Mouse (Mus musculus): ENCODE results near the gene Prpf40b. TPM values are rescaled to one million over a fixed set of nuclear protein-coding genes. Genes with fewer than 3 reads are reported as not detected.

Prpf40b gene
- total RNA-seq, 2 experiments from 2014 or later, result 46.0 to 50.6 TPM

- DNase-seq (ENCODE audit: low spot score in 2 of 2), result no peak
Measured at GRCm38 (mm10) chr15:99331341-99331740, 36.5 kb downstream of the Prpf40b start.

DNA sequence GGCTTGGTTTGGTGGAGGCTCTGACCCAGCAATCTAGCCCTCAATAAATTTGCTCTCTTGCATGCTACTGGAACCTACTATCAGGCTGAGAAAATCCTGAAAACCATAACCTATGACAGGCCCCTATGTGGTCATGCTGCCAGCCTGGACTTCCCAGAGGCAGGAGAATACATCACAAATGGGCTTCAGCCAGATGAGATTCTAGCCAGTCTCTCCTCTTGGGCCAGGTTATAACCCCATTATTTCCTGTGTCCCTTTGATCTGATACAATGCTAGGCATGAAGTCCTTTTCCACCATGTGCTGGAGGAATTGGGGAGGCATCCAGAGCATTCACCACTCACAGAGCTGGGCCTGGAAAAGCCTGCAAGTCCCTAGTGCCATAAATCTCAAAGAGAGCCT is 37.2 kb downstream of the Prpf40b start:
- no peak for DNase-seq (ENCODE audit: low spot score in 2 of 2)

DNA sequence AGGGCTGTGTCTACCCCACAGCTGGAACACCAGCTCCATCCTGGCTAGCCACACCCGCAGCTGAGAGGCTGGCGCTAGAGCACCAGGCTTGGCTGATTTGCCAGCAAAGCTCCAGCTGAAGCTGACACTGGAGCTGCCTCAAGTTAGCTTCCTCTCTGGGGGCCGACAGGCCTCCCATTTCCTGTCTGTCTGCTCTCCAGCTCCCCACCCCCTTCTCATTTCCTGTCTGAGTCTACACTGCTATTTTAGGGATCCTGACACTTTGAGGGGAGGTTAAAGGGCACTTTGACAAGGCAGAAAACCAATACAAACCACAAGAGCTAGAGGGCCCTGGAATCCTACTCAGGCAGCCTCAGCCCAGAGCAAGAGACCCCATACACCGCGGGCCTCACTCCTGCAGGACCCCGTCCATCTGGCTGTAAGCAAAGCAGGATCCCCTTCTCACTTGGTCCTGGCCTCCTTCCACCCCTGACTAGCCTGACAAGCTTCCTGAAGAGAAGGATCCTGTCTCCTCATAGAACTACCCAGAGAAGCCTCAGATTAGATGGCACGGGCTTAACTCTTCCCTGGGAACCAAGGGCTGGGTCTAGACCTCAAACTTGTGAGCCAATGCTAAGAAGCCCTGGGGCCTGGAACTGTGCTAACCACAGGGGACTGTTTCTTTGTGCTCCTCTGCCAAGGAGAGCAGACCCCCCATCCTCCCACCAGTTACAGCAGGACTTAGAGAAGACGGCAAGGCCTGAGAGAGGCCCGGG is 38.2 kb downstream of the Prpf40b start:
- DNase-seq (ENCODE audit: low spot score in 2 of 2), result peak in 1 of 2 experiments; percentile 46

DNA sequence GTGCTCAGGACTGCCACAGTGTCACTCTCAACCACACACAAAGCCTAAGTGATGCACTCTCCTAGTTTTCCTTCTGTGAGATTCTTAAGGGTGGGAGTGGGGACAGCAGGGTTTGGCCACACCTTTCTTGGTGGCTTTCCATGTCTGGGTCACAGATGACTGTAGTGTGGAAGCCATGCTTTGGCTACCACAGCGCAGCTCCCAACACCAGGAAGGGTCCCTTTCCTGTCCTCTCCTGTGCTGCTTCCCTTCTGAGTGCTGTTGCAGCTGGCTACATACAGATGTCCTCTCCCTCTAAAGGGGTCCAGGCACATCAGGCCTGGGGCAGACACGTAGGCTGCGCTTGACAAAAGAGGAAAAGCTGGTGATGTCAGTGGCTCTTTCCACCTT is 38.8 kb downstream of the Prpf40b start:
- DNase-seq (ENCODE audit: low spot score in 2 of 2), result no peak

GRCm38 (mm10) chr15:99334500-99334899 is 39.6 kb downstream of the Prpf40b start:
- no peak for DNase-seq (ENCODE audit: low spot score in 2 of 2)

- DNase-seq (ENCODE audit: low spot score in 2 of 2), result no peak
Measured at GRCm38 (mm10) chr15:99335801-99336320, 41.0 kb downstream of the Prpf40b start.

DNA sequence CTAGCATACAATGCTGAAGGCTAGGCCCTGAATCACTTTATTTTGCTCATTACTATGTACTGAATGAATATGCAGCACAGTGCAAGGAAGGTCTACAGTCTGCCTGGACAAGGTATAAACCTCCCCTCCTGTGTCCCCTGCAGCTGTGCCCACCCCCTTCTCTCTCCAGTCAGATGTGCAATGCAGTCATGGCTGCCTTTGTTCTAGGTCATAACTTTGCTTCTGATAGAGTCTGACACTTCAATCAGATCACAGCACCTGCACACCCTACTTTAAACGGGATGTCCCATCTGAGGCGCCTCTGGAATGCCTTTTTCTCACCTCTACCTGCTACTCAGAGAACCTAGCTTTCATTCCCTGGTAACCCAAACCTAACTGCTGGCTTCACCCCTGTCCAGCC is 44.0 kb downstream of the Prpf40b start:
- no peak for DNase-seq (ENCODE audit: low spot score in 2 of 2)

DNA sequence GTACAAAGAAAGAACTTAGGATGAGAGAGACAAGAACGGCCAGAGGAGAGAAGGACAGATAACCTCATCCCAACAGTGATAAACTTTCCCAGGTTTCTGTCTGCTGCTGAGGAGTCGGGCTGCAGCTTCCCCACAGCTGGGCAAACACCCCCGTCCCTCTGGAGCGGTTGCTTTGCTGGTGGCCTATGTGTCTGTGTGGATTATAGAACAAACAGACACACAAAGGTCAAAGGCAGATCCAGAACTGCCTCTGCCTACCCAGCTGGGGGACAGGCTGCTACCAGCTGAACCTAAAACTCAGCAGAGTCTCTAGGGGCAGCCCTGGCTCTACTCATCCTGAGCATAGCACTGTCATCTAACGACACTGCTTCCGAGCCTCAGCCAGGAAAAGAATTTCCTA is 44.8 kb downstream of the Prpf40b start:
- DNase-seq (ENCODE audit: low spot score in 2 of 2), result no peak

DNA sequence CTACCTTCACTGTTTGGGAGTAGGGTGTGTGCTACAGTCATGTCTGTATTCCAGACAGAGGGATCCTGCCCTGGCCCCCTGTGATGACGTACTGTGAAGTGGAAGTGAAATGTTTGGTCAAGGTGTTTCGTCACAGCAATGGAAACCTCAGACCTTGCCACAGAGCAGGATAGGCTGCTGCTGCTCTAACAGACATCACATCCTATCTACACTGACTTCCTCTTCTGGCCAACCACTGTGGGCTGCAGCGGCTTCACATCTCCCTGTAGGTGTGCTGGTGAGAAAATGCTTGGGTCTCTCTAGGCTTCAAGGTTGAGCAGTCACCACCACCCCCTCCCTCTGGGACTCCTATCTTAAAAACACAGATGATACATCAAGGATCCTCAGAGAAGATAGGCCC is 46.2 kb downstream of the Prpf40b start:
- DNase-seq (ENCODE audit: low spot score in 2 of 2), result no peak

DNA sequence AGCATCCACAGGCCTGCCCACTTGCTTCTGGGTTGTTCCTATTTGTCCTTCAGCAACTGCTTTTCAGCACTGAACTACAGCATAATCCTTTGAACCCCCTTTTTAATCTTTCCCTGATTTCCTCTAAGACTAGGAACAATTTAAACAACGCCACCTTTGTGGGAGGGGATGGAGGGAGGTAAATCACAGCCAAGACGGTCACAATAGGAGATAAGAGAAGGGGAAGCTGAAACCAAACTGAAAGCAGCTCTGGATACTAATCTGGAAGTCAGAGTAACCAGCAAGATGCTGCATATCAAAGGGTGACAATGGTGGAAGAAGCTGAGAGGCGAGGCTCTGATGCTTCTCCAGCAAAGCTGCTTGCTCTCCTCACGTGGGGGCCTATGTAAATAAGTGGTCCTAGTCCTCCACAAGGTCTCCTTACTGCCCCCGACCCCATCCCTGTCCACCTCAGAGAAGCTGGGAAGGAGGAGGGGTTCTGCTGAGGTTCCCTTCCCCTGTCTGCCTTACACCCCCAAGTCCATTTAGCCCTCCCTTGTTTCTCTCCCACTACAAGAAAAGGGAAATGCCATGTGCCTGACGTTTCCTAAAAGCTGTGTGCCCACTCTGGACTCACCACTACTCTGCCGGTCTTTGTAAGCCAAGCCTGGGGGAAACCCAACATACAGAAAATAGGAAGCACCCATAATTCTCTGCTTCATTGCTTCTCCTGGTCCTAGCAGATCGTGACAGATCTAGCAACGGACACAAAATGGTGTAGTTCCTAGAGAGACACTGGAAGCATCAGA is 47.5 kb downstream of the Prpf40b start:
- no peak for DNase-seq (ENCODE audit: low spot score in 2 of 2)

- no peak for DNase-seq (ENCODE audit: low spot score in 2 of 2)
Measured at GRCm38 (mm10) chr15:99343414-99344147, 48.7 kb downstream of the Prpf40b start.

GRCm38 (mm10) chr15:99344148-99344870 is 49.4 kb downstream of the Prpf40b start:
- no peak for DNase-seq (ENCODE audit: low spot score in 2 of 2)

DNA sequence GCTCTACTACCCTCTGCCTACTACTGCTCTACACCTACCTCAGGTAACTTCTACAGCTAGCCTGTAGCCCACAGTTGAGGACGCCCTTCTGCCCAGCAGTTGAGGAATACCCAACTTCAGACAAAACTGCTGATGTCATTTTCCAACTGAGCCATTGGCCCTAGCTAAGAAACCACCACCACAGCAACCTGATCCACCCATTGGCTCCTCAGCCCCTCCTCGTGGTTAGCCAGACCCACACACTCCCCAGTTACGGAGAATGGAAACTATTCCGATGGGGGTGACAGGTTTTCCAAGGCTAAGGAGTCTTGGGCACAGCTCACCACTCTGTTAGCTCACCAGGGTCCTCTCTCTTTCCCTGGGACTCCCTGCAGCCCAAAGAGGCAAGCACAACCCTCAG is 50.1 kb downstream of the Prpf40b start:
- no peak for DNase-seq (ENCODE audit: low spot score in 2 of 2)

DNA sequence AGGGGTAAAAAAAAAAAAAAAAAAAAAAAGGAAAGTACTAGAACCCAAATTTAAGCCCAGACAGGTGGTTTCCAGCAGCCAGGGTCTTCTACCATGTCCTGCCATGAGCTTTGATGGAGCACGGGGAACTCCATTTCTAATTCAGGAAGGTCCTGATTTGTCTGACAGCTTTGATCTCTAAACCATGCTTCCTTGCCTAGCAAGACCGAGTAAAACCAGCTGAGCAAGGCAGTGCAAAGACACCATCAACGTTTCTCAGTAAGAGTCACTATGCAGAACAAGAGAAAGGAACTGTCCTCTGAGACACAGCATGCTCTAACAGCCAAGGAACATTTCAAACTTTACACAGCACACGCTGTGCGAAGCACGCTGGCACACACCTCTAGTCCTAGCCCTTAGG is 56.7 kb downstream of the Prpf40b start:
- DNase-seq (ENCODE audit: low spot score in 2 of 2), result no peak

DNA sequence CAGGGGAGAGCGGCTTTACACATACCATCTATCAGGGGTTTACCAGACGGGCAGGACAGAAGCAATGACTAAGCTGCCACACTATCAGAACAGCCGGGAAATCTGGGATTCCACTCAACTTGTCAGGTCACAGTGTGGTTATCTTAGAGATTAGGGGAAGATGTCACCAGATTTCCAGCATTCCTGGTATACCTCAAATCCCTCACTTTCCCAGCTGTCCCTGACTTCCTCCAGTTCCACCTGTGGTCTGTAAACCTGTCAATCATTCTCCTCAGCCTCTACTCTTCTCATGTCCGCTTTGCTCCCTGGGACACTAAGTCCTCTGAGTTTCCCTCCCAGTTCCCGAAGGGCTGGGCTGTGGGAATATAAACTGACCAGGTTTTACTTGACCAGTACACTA is 57.4 kb downstream of the Prpf40b start:
- DNase-seq (ENCODE audit: low spot score in 2 of 2), result no peak

DNA sequence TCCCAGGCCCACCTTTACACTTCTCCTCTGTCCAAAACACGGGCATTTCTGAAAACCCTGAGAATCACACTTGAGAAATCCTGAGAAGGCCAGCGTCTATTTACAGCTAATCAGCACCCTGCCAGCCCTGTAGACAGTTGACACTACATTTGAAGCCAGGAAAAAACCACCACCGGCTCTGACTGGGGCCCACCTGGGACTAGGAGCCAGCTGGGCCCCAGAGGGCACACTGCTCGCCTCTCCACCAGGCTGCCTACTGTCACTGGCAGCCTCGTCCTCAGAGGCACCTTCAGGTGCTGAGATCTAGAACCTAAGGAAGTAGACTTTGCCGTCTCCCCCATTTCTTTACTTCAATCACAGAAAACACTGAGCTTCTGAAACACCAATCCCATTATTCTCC is 60.8 kb downstream of the Prpf40b start:
- DNase-seq (ENCODE audit: low spot score in 2 of 2), result no peak

GRCm38 (mm10) chr15:99356462-99356861 is 61.6 kb downstream of the Prpf40b start:
- no peak for DNase-seq (ENCODE audit: low spot score in 2 of 2)

GRCm38 (mm10) chr15:99358952-99359351 is 64.1 kb downstream of the Prpf40b start:
- no peak for DNase-seq (ENCODE audit: low spot score in 2 of 2)

DNA sequence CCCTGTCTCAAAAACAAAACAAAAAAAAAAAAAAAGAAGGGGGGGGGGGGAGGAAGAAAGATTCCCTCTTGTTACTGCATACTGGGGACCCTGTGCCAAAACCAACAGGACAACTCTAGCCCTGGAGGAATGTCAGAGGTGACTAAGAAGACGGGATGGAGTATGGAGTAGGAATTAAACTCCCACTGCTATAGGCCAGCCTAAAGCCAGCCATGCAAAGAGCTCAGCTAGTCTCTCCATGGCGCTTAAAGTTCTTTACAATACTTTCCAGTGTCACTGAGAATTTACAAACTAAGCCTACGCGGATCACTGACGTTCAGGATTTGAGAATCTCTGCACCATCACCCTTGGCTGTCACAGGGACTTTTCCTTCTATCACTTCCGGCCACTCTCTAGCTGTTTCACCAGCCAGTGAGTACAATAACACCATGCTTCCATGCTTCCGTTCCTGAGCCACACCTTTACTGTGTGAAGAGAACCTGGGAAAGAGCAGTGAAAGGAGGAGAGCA is 69.2 kb downstream of the Prpf40b start:
- no peak for DNase-seq (ENCODE audit: low spot score in 2 of 2)

GRCm38 (mm10) chr15:99364921-99365320 is 70.0 kb downstream of the Prpf40b start:
- DNase-seq (ENCODE audit: low spot score in 2 of 2), result no peak
